Mouse (Mus musculus) forebrain, embryonic 14.5 days (tissue): Measurements from ENCODE around the gene Pdss2. TPM values are rescaled to one million over a fixed set of nuclear protein-coding genes. Genes with fewer than 3 reads are reported as not detected.
"Not testable (repeated sequence)": the region's sequence is repeated elsewhere in the genome, so short reads cannot be mapped to it uniquely, and the experiment has no call there.

ENCODE experiments used
- ATAC-seq: fragments of 200-750 bp; cut with Nextera tagmentation; 2 replicates; pipeline ENCODE4 v1.8.0; 2017; ENCODE audit warnings: mild to moderate bottlenecking, moderate library complexity
- DNase-seq: peaks from one replicate; pipeline ENCODE4 v3.0.0-alpha.2; 2015; ENCODE audit warnings: low spot score
- H3K27ac ChIP-seq: fragments of 300-500 bp; sonication (generic); 2 replicates; pipeline ENCODE4 v1.5.1; 2014; ENCODE audit warnings: low read depth, mild to moderate bottlenecking, control low read depth, low read length, moderate library complexity
- H3K27me3 ChIP-seq: fragments of 300-500 bp; sonication (generic); replicated peaks from 2 replicates; pipeline ENCODE4 v1.6.1; 2014; ENCODE audit warnings: low read length, control low read depth, mixed read lengths; ENCODE audit not compliant: control insufficient read depth, insufficient read depth
- H3K36me3 ChIP-seq: fragments of 300-500 bp; sonication (generic); 2 replicates; pipeline ENCODE4 v1.6.1; 2014; ENCODE audit warnings: low read length, control low read depth; ENCODE audit not compliant: control insufficient read depth, insufficient read depth
- H3K4me1 ChIP-seq: fragments of 300-500 bp; sonication (generic); 2 replicates; pipeline ENCODE4 v1.6.1; 2014; ENCODE audit warnings: antibody characterized with exemption, low read length, control low read depth; ENCODE audit not compliant: control insufficient read depth, insufficient read depth
- H3K4me2 ChIP-seq: fragments of 300-500 bp; sonication (generic); 2 replicates; pipeline ENCODE4 v1.6.1; 2014; ENCODE audit warnings: mild to moderate bottlenecking, control low read depth, low read length
- H3K4me3 ChIP-seq: fragments of 300-500 bp; sonication (generic); 2 replicates; pipeline ENCODE4 v1.5.1; 2014; ENCODE audit warnings: low read depth, low read length, control low read depth
- H3K9ac ChIP-seq: fragments of 300-500 bp; sonication (generic); 2 replicates; pipeline ENCODE4 v1.6.1; 2014; ENCODE audit warnings: mild to moderate bottlenecking, low read length, control low read depth, moderate library complexity
- H3K9me3 ChIP-seq: fragments of 300-500 bp; sonication (generic); replicated peaks from 2 replicates; pipeline ENCODE4 v1.6.1; 2016; ENCODE audit warnings: low read length, control low read depth, mixed read lengths; ENCODE audit not compliant: control insufficient read depth
- WGBS: fragments of 180-500 bp; shearing (Covaris S2); extraction: QIAGEN DNeasy Blood & Tissue Kit; methylation state at CpG from one replicate; pipeline ENCODE4 v1.1.7; 2014; 5-methylcytosine and 5-hydroxymethylcytosine counted together
- polyA plus RNA-seq: library from polyadenylated mRNA; unstranded; fragments of >200 nt; fragmentation: Nextera tagmentation; extraction: Ambion mirVana; gene quantifications from 2 replicates; pipeline ENCODE4 v1.2.1, GENCODE M21; 2014

Pdss2 gene
- polyA plus RNA-seq, 1 experiment from 2014 or later, result 13.3 TPM

GRCm38 (mm10) chr10:43411164-43411563, 189.9 kb downstream of the Pdss2 start:
- ATAC-seq, H3K4me1 ChIP-seq, H3K4me3 ChIP-seq, H3K36me3 ChIP-seq, H3K9me3 ChIP-seq, H3K27ac ChIP-seq, DNase-seq, H3K4me2 ChIP-seq, H3K27me3 ChIP-seq, H3K9ac ChIP-seq: not testable (repeated sequence)
- 99% methylated on average over 3 of the region's 3 CpGs for WGBS

GRCm38 (mm10) chr10:43417346-43417745, 196.1 kb downstream of the Pdss2 start:
- no peaks in the 10 kb centered on the region for H3K27me3 ChIP-seq
- no peak overlapping the region for H3K27ac ChIP-seq
- ATAC-seq (no peak), DNase-seq (no peak)
- WGBS, result 92% methylated on average over 6 of the region's 6 CpGs
- H3K9ac ChIP-seq, result no peak overlapping the region
- 0 out of 2 replicates have a peak, but pooled peaks cover 3% of the 10 kb centered on the region for H3K4me1 ChIP-seq
- H3K36me3 ChIP-seq, result no peaks in the 10 kb centered on the region
- no peak overlapping the region for H3K4me2 ChIP-seq
- H3K4me3 ChIP-seq, result no peak overlapping the region
- H3K9me3 ChIP-seq, result no peaks in the 10 kb centered on the region

DNA sequence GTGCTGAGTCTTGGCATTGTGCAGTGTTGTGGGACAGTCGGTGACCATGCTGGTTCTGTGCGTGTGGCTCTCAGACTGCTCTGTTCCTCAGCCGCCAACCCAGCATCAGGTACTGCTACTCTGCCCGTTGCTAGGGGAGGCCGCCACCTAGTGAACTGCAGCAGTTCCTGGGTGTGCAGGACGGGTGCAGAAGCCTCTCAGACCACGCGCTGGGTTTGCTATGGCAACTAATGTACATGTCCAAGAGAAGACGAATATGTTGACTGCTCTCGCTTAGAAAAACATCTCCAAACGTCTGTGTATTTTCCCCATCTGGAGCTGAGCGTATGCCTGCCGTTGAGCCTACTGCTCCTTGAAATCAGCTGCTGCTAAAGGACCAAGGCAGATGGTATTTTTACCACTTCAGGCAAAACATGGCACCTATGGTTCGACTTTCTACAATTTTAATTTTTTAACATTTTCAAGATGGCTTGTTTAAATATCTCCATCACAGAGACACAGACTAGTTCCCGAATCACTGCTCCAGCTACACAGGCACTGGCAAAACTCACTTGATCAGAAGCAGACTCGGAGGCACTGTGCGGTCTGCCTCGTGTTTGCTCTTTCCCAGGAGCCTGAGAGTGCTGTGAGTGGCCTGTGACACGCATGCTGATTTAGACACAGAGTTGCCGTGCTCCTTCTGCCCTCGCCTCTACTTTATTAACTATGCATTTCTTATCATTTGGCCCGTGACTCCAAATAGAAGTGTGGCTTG, 199.6 kb downstream of the Pdss2 start:
- Histone ChIP-seq H3K9ac (no peak overlapping the region), H3K4me2 (no peak overlapping the region), H3K36me3 (no peaks in the 10 kb centered on the region), H3K4me3 (no peak overlapping the region), H3K4me1 (0 out of 2 replicates have a peak, but pooled peaks cover 3% of the 10 kb centered on the region), H3K9me3 (no peaks in the 10 kb centered on the region), H3K27me3 (no peaks in the 10 kb centered on the region), H3K27ac (peak overlapping the region; percentile 44; the same call in 1 of the 2 replicates)
- WGBS, result 71% methylated on average over 22 of the region's 22 CpGs
- peak; percentile 70 for ATAC-seq
- peak; percentile 56 for DNase-seq

DNA sequence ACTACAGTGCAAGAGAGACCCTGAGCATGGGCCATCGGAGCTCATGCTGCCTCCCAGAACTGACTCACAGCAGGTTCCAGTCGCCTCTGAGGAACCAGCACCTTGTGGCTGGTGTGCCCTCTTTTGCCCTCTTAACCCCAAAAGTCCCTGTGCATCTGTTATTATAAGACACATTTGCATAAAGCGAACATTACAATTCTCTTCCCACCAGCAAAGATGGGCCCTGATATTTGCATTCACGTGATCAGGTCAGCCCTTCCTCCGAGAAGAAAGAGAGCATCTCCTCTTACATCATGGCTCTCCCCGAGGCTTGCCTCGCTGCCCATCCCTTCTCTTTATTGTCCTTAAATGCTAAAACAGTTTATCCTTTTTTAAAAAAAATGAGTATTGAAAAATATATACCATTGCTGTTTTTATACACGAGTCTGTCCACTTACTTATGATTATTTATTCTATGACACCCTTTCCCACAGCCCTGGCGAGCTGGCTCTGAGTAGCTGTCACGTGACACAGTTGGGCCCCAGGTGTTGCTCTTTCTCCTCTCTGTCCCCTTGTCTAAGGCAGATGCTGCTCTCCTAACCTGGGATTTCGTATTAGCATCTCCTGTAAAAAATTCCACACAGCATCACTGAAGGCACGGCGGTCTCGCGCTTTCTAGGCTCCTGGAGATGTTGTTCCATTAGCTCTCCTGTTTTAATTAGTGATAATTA, 200.9 kb downstream of the Pdss2 start:
- 80% methylated on average over 15 of the region's 15 CpGs for WGBS
- Histone ChIP-seq H3K9me3 (no peaks in the 10 kb centered on the region), H3K9ac (no peak overlapping the region), H3K27ac (0 out of 2 replicates have a peak overlapping the region, but pooled peaks have one; percentile 14), H3K4me1 (0 out of 2 replicates have a peak, but pooled peaks cover 3% of the 10 kb centered on the region), H3K4me2 (no peak overlapping the region), H3K36me3 (no peaks in the 10 kb centered on the region), H3K27me3 (no peaks in the 10 kb centered on the region), H3K4me3 (no peak overlapping the region)
- DNase-seq (no peak), ATAC-seq (no peak)

GRCm38 (mm10) chr10:43424545-43424944, 203.3 kb downstream of the Pdss2 start:
- no peaks in the 10 kb centered on the region for H3K27me3 ChIP-seq
- H3K4me1 ChIP-seq, result 0 out of 2 replicates have a peak, but pooled peaks cover 3% of the 10 kb centered on the region
- no peaks in the 10 kb centered on the region for H3K36me3 ChIP-seq
- no peak for DNase-seq
- WGBS, result 95% methylated on average over 5 of the region's 5 CpGs
- no peak overlapping the region for H3K27ac ChIP-seq
- H3K4me3 ChIP-seq, result no peak overlapping the region
- ATAC-seq, result no peak
- no peak overlapping the region for H3K9ac ChIP-seq
- no peaks in the 10 kb centered on the region for H3K9me3 ChIP-seq
- H3K4me2 ChIP-seq, result no peak overlapping the region

- H3K4me3 ChIP-seq, result no peak overlapping the region
- WGBS, result 76% methylated on average over 5 of the region's 5 CpGs
- no peaks in the 10 kb centered on the region for H3K4me1 ChIP-seq
Measured at GRCm38 (mm10) chr10:43430606-43431005, 209.3 kb downstream of the Pdss2 start.

DNA sequence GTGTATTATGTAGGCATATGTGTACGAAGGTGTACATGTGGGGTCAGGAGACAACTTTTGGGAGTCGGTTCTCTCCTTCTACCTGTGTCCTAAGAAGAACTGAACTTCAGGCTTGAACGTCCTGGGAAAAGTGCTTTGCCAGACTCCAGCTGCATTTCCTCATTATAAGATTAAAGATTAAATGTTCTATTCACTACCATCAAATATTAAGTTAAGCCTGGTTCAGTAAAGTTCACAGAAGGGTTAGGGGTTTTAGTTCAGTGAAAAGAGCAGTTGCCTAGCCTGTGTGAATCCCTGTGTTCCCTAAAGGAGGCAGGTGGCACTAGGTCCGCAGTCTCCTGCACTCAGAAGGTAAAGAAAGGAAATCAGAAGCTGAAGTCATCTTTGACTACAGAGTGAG, 213.0 kb downstream of the Pdss2 start:
- H3K4me2 ChIP-seq, result no peak overlapping the region
- DNase-seq (no peak), ATAC-seq (no peak)
- 94% methylated on average over 4 of the region's 4 CpGs for WGBS
- H3K9me3 ChIP-seq, result 0 out of 2 replicates have a peak, but pooled peaks cover 2% of the 10 kb centered on the region
- H3K27ac ChIP-seq, result no peak overlapping the region
- H3K36me3 ChIP-seq, result 0 out of 2 replicates have a peak, but pooled peaks cover 4% of the 10 kb centered on the region
- H3K4me3 ChIP-seq, result no peak overlapping the region
- no peaks in the 10 kb centered on the region for H3K27me3 ChIP-seq
- H3K4me1 ChIP-seq, result peaks cover 4% of the 10 kb centered on the region
- H3K9ac ChIP-seq, result no peak overlapping the region

More at GRCm38 (mm10) chr10:43430606-43431005, 209.3 kb downstream of the Pdss2 start:
- Histone ChIP-seq H3K27ac (no peak overlapping the region), H3K9me3 (0 out of 2 replicates have a peak, but pooled peaks cover 2% of the 10 kb centered on the region), H3K27me3 (no peaks in the 10 kb centered on the region), H3K36me3 (0 out of 2 replicates have a peak, but pooled peaks cover 4% of the 10 kb centered on the region), H3K4me2 (no peak overlapping the region), H3K9ac (no peak overlapping the region)
- DNase-seq (no peak), ATAC-seq (no peak)

DNA sequence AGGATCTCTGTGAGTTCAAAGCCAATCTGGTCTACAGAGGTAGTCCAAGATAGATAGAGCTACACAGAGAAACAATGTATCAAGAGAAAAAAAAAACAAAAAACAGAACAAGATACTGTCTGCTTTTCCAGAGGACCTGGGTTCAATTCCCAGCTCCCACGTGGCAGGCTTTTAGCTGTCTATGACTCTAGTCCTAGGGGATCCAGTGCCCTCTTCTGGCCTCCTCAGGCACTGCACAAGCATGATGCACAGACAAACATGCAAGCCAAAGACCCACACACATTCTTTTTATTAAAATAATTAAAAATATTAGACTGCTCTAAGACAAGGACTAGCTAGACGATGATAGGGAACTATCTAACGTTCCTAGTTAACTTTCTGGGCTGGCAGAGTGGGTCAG, 214.5 kb downstream of the Pdss2 start:
- peaks cover 13% of the 10 kb centered on the region for H3K4me1 ChIP-seq
- H3K27me3 ChIP-seq, result no peaks in the 10 kb centered on the region
- 0 out of 2 replicates have a peak, but pooled peaks cover 4% of the 10 kb centered on the region for H3K36me3 ChIP-seq
- no peak overlapping the region for H3K4me2 ChIP-seq
- no peak overlapping the region for H3K4me3 ChIP-seq
- no peaks in the 10 kb centered on the region for H3K9me3 ChIP-seq
- H3K9ac ChIP-seq, result no peak overlapping the region
- DNase-seq (no peak), ATAC-seq (no peak)
- H3K27ac ChIP-seq, result no peak overlapping the region
- 91% methylated on average over 3 of the region's 3 CpGs for WGBS
